Mouse (Mus musculus) limb, embryonic 14.5 days (tissue): ENCODE data around the gene Plac8. TPM values are rescaled to one million over a fixed set of nuclear protein-coding genes. Genes with fewer than 3 reads are reported as not detected.

Source experiments
- ATAC-seq: fragments of 200-750 bp; cut with Nextera tagmentation; 2 replicates; pipeline ENCODE4 v1.8.0; 2017; ENCODE audit warnings: low read depth, moderate number of reproducible peaks, moderate TSS enrichment; ENCODE audit not compliant: low FRiP score
- DNase-seq: peaks from one replicate; pipeline ENCODE4 v3.0.0-alpha.2; 2015; ENCODE audit warnings: low spot score
- H3K27ac ChIP-seq: fragments of 300-500 bp; sonication (generic); replicated peaks from 2 replicates; pipeline ENCODE4 v1.5.1; 2014; ENCODE audit warnings: low read depth, mild to moderate bottlenecking, low read length, moderate library complexity, mixed read lengths
- H3K27me3 ChIP-seq: fragments of 300-500 bp; sonication (generic); 2 replicates; pipeline ENCODE4 v1.6.1; 2014; ENCODE audit warnings: low read length, mixed read lengths; ENCODE audit not compliant: control insufficient read depth, insufficient read depth
- H3K36me3 ChIP-seq: fragments of 300-500 bp; sonication (generic); 2 replicates; pipeline ENCODE4 v1.6.1; 2014; ENCODE audit warnings: mild to moderate bottlenecking, low read length, moderate library complexity, mixed read lengths; ENCODE audit not compliant: control insufficient read depth, insufficient read depth
- H3K4me1 ChIP-seq: fragments of 300-500 bp; sonication (generic); 2 replicates; pipeline ENCODE4 v1.6.1; 2014; ENCODE audit warnings: antibody characterized with exemption, low read length, mixed read lengths; ENCODE audit not compliant: control insufficient read depth, insufficient read depth
- H3K4me2 ChIP-seq: fragments of 300-500 bp; sonication (generic); replicated peaks from 2 replicates; pipeline ENCODE4 v1.6.1; 2014; ENCODE audit warnings: low read depth, mild to moderate bottlenecking, low read length, moderate library complexity; ENCODE audit not compliant: severe bottlenecking
- H3K4me3 ChIP-seq: fragments of 300-500 bp; sonication (generic); replicated peaks from 2 replicates; pipeline ENCODE4 v1.5.1; 2014; ENCODE audit warnings: low read length
- H3K9ac ChIP-seq: fragments of 300-500 bp; sonication (generic); 2 replicates; pipeline ENCODE4 v1.6.1; 2014; ENCODE audit warnings: mild to moderate bottlenecking, low read depth, low read length, moderate library complexity; ENCODE audit not compliant: severe bottlenecking
- H3K9me3 ChIP-seq: fragments of 300-500 bp; sonication (generic); 2 replicates; pipeline ENCODE4 v1.6.1; 2016; ENCODE audit warnings: low read length; ENCODE audit not compliant: control insufficient read depth
- POLR2A ChIP-seq: fragments of 200-500 bp; IDR thresholded peaks from 2 replicates; pipeline ENCODE4 v1.8.0; 2012; ENCODE audit warnings: inconsistent platforms, mild to moderate bottlenecking, moderate library complexity, borderline replicate concordance; ENCODE audit not compliant: insufficient read depth, insufficient read length; ENCODE audit errors: extremely low read depth
- WGBS: fragments of 180-500 bp; shearing (Covaris S2); extraction: QIAGEN DNeasy Blood & Tissue Kit; methylation state at CpG from one replicate; pipeline ENCODE4 v1.1.7; 2014; 5-methylcytosine and 5-hydroxymethylcytosine counted together
- polyA plus RNA-seq, 2 experiments: library from polyadenylated mRNA; depleted of rRNA in 1 of 2; stranded (reverse) in 1 of 2; unstranded in 1 of 2; fragments of >200 nt; fragmentation: Nextera tagmentation in 1 of 2; extraction: Ambion mirVana in 1 of 2; gene quantifications; 2 replicates each; pipeline versions ENCODE4 v1.2.1 to v1.2.3; 2012 to 2014

Plac8 gene
- polyA plus RNA-seq, 2 experiments, result 5.4 to 8.1 TPM

GRCm38 (mm10) chr5:100546294-100547080 is 25.6 kb downstream of the Plac8 start:
- Histone ChIP-seq H3K4me3 (no peak overlapping the region), H3K9ac (no peak overlapping the region), H3K9me3 (no peaks in the 10 kb centered on the region), H3K36me3 (peaks cover 76% of the 10 kb centered on the region), H3K27me3 (no peaks in the 10 kb centered on the region), H3K4me1 (no peaks in the 10 kb centered on the region), H3K4me2 (no peak overlapping the region), H3K27ac (no peak overlapping the region)
- WGBS, result 88% methylated on average over 6 of the region's 6 CpGs
- no peak for ATAC-seq
- no peak for TF ChIP-seq POLR2A
- no peak for DNase-seq

- Histone ChIP-seq H3K4me2 (no peak overlapping the region), H3K27me3 (no peaks in the 10 kb centered on the region), H3K4me1 (no peaks in the 10 kb centered on the region), H3K9me3 (no peaks in the 10 kb centered on the region), H3K9ac (no peak overlapping the region), H3K4me3 (no peak overlapping the region), H3K36me3 (peaks cover 72% of the 10 kb centered on the region), H3K27ac (no peak overlapping the region)
- WGBS, result 87% methylated on average over 3 of the region's 3 CpGs
- DNase-seq (peak; percentile 22), ATAC-seq (no peak; the same call in 1 of the 2 replicates)
- no peak for TF ChIP-seq POLR2A
Observed at GRCm38 (mm10) chr5:100536638-100537037, 35.4 kb downstream of the Plac8 start.

GRCm38 (mm10) chr5:100535826-100536225 is 36.2 kb downstream of the Plac8 start:
- Histone ChIP-seq H3K4me2 (no peak overlapping the region), H3K9me3 (no peaks in the 10 kb centered on the region), H3K27me3 (no peaks in the 10 kb centered on the region), H3K27ac (no peak overlapping the region), H3K9ac (no peak overlapping the region), H3K4me1 (no peaks in the 10 kb centered on the region), H3K36me3 (peaks cover 73% of the 10 kb centered on the region), H3K4me3 (no peak overlapping the region)
- no peak for TF ChIP-seq POLR2A
- DNase-seq, result no peak
- ATAC-seq, result no peak
- WGBS, result 75% methylated on average over 7 of the region's 7 CpGs

- H3K9me3 ChIP-seq, result no peaks in the 10 kb centered on the region
- 0 out of 2 replicates have a peak, but pooled peaks have one; percentile 34 for ATAC-seq
- TF ChIP-seq POLR2A, result no peak
Observed at GRCm38 (mm10) chr5:100526164-100526563, 45.9 kb downstream of the Plac8 start.

GRCm38 (mm10) chr5:100525620-100526019 is 46.4 kb downstream of the Plac8 start:
- 79% methylated on average over 3 of the region's 3 CpGs for WGBS

More at GRCm38 (mm10) chr5:100526164-100526563, 45.9 kb downstream of the Plac8 start:
- Histone ChIP-seq H3K9ac (no peak overlapping the region), H3K27ac (no peak overlapping the region), H3K4me2 (no peak overlapping the region), H3K4me1 (no peaks in the 10 kb centered on the region), H3K36me3 (peaks cover 35% of the 10 kb centered on the region), H3K4me3 (no peak overlapping the region), H3K27me3 (no peaks in the 10 kb centered on the region)
- 79% methylated on average over 7 of the region's 7 CpGs for WGBS
- DNase-seq, result no peak

More at GRCm38 (mm10) chr5:100525620-100526019, 46.4 kb downstream of the Plac8 start:
- Histone ChIP-seq H3K9me3 (no peaks in the 10 kb centered on the region), H3K4me1 (no peaks in the 10 kb centered on the region), H3K27me3 (no peaks in the 10 kb centered on the region), H3K4me2 (no peak overlapping the region), H3K27ac (no peak overlapping the region), H3K9ac (no peak overlapping the region), H3K36me3 (peaks cover 30% of the 10 kb centered on the region), H3K4me3 (no peak overlapping the region)
- TF ChIP-seq POLR2A, result no peak
- ATAC-seq, result no peak
- DNase-seq, result no peak
